Mouse (Mus musculus) CH12.LX (cell line): ENCODE measurements around the gene Kidins220. TPM values are rescaled to one million over a fixed set of nuclear protein-coding genes. Genes with fewer than 3 reads are reported as not detected.
A peak's percentile ranks its signal among the peaks of the same experiment; 100 is the strongest.

ENCODE experiments used
- DNase-seq: peaks from one replicate; pipeline ENCODE4 v3.0.0-alpha.2; 2013; ENCODE audit errors: extremely low read depth
- H3K27ac ChIP-seq: 2 replicates; pipeline ENCODE4 v1.5.1; 2012; ENCODE audit warnings: low read depth, mild to moderate bottlenecking, control low read depth, moderate library complexity; ENCODE audit not compliant: insufficient read depth
- H3K27me3 ChIP-seq: replicated peaks from 2 replicates; pipeline ENCODE3; 2012; ENCODE audit warnings: inconsistent platforms
- H3K36me3 ChIP-seq, 2 experiments: replicated peaks in 1 of 2; 2 replicates each; pipeline versions ENCODE3 to v1.6.1; 2012; ENCODE audit warnings: inconsistent platforms in 1 of 2, low read length in 1 of 2, mild to moderate bottlenecking in 1 of 2, mixed read lengths in 1 of 2, moderate library complexity in 1 of 2; ENCODE audit not compliant: control insufficient read depth in 1 of 2, insufficient read depth in 1 of 2
- H3K4me1 ChIP-seq, 2 experiments: 2 replicates each; pipeline ENCODE4 v1.6.1; 2012; ENCODE audit warnings: inconsistent platforms in 1 of 2, moderate library complexity in 1 of 2; ENCODE audit not compliant: insufficient read depth in 2 of 2, control insufficient read depth in 1 of 2
- H3K4me2 ChIP-seq: 2 replicates; pipeline ENCODE4 v1.6.1; 2012; ENCODE audit warnings: low read depth, mild to moderate bottlenecking, control low read depth; ENCODE audit not compliant: poor library complexity, insufficient read depth, severe bottlenecking
- H3K4me3 ChIP-seq, 3 experiments: fragments of 150-350 bp in 1 of 3; sonication (generic) in 1 of 3; replicated peaks in 1 of 3; 2 replicates each; pipeline versions ENCODE3 to v1.5.1; 2011 to 2012; ENCODE audit warnings: low read depth in 2 of 3, low read length in 2 of 3, mild to moderate bottlenecking in 2 of 3, moderate library complexity in 2 of 3, control low read depth in 1 of 3, improper control_type of control experiment in 1 of 3, inconsistent platforms in 1 of 3, mixed read lengths in 1 of 3; ENCODE audit not compliant: poor library complexity in 1 of 3
- H3K79me2 ChIP-seq: replicated peaks from 2 replicates; pipeline ENCODE4 v1.6.1; 2012; ENCODE audit warnings: mild to moderate bottlenecking, moderate library complexity; ENCODE audit not compliant: control insufficient read depth, poor library complexity, insufficient read depth, severe bottlenecking; ENCODE audit errors: extremely low read depth
- H3K9ac ChIP-seq: 2 replicates; pipeline ENCODE4 v1.6.1; 2012; ENCODE audit warnings: low read depth, mild to moderate bottlenecking, control low read depth, moderate library complexity; ENCODE audit not compliant: insufficient read depth
- H3K9me3 ChIP-seq: replicated peaks from 2 replicates; pipeline ENCODE3; 2012; ENCODE audit warnings: low read length, inconsistent platforms, mixed read lengths
- BHLHE40 ChIP-seq: IDR thresholded peaks from 2 replicates; pipeline ENCODE4 v1.6.1; 2011; ENCODE audit warnings: mild to moderate bottlenecking, low read depth, low read length, improper control_type of control experiment
- CHD2 ChIP-seq: IDR thresholded peaks from 2 replicates; pipeline ENCODE4 v1.6.1; 2011; ENCODE audit warnings: low read length, improper control_type of control experiment
- CTCF ChIP-seq, 2 experiments: IDR thresholded peaks in 1 of 2; conservative IDR thresholded peaks in 1 of 2; 2 replicates each; pipeline ENCODE4 v1.5.1; 2011 to 2012; ENCODE audit warnings: low read depth in 2 of 2, low read length in 2 of 2, improper control_type of control experiment in 1 of 2, inconsistent platforms in 1 of 2, mild to moderate bottlenecking in 1 of 2, moderate library complexity in 1 of 2
- E2F4 ChIP-seq: IDR thresholded peaks from 2 replicates; pipeline ENCODE4 v1.6.1; 2011; ENCODE audit warnings: low read depth, low read length, improper control_type of control experiment; ENCODE audit not compliant: insufficient replicate concordance
- EP300 ChIP-seq: IDR thresholded peaks from 2 replicates; pipeline ENCODE4 v1.6.1; 2011; ENCODE audit warnings: low read length, improper control_type of control experiment
- GABPA ChIP-seq: IDR thresholded peaks from 2 replicates; pipeline ENCODE4 v1.6.1; 2012; ENCODE audit warnings: low read depth, low read length, improper control_type of control experiment, inconsistent platforms; ENCODE audit not compliant: insufficient replicate concordance
- HCFC1 ChIP-seq: IDR thresholded peaks from 2 replicates; pipeline ENCODE4 v1.6.1; 2012; ENCODE audit warnings: low read depth, mild to moderate bottlenecking, inconsistent platforms, low read length, improper control_type of control experiment
- JUND ChIP-seq: conservative IDR thresholded peaks from 2 replicates; pipeline ENCODE4 v1.6.1; 2011; ENCODE audit warnings: low read depth, low read length, improper control_type of control experiment
- MXI1 ChIP-seq: IDR thresholded peaks from 2 replicates; pipeline ENCODE4 v1.6.1; 2011; ENCODE audit warnings: mild to moderate bottlenecking, low read depth, low read length, improper control_type of control experiment
- MYC ChIP-seq: IDR thresholded peaks from 2 replicates; pipeline ENCODE4 v1.6.1; 2011; ENCODE audit warnings: low read depth, mild to moderate bottlenecking, improper control_type of control experiment, low read length
- NELFE ChIP-seq: IDR thresholded peaks from 2 replicates; pipeline ENCODE4 v1.6.1; 2011; ENCODE audit warnings: low read depth, low read length, improper control_type of control experiment
- PAX5 ChIP-seq: IDR thresholded peaks from 2 replicates; pipeline ENCODE4 v1.6.1; 2012; ENCODE audit warnings: low read length, inconsistent platforms, mixed read lengths
- POLR2A ChIP-seq: IDR thresholded peaks from 2 replicates; pipeline ENCODE4 v1.6.1; 2011; ENCODE audit warnings: low read depth, mild to moderate bottlenecking, improper control_type of control experiment, low read length
- RAD21 ChIP-seq: IDR thresholded peaks from 2 replicates; pipeline ENCODE4 v1.6.1; 2011; ENCODE audit warnings: low read depth, mild to moderate bottlenecking, low read length, improper control_type of control experiment, moderate library complexity
- RCOR1 ChIP-seq: conservative IDR thresholded peaks from 2 replicates; pipeline ENCODE4 v1.6.1; 2012; ENCODE audit warnings: low read depth, mild to moderate bottlenecking, inconsistent platforms, low read length, improper control_type of control experiment
- SMC3 ChIP-seq: IDR thresholded peaks from 2 replicates; pipeline ENCODE4 v1.6.1; 2011; ENCODE audit warnings: low read depth, low read length, improper control_type of control experiment
- TBP ChIP-seq: conservative IDR thresholded peaks from 2 replicates; pipeline ENCODE4 v1.6.1; 2011; ENCODE audit warnings: low read depth, low read length, improper control_type of control experiment
- TCF12 ChIP-seq: IDR thresholded peaks from 2 replicates; pipeline ENCODE4 v1.6.1; 2014; ENCODE audit warnings: low read depth, mild to moderate bottlenecking, inconsistent platforms, low read length, improper control_type of control experiment
- USF1 ChIP-seq: IDR thresholded peaks from 2 replicates; pipeline ENCODE4 v1.6.1; 2014; ENCODE audit warnings: low read depth, mild to moderate bottlenecking, inconsistent platforms, low read length, improper control_type of control experiment
- USF2 ChIP-seq: conservative IDR thresholded peaks from 2 replicates; pipeline ENCODE4 v1.6.1; 2011; ENCODE audit warnings: low read depth, low read length, improper control_type of control experiment
- ZC3H11A ChIP-seq: IDR thresholded peaks from 2 replicates; pipeline ENCODE4 v1.6.1; 2012; ENCODE audit warnings: low read depth, mild to moderate bottlenecking, inconsistent platforms, low read length, improper control_type of control experiment
- dilution Hi-C: fragments of 300-500 bp; cut with MboI; formaldehyde crosslinking; loops from 2 replicates; pipeline ENCODE4 v1.14.3; 2020; ENCODE audit warnings: low sequenced_read_pairs; ENCODE audit not compliant: extremely low pct_unique_long_range_greater_than_20kb, extremely low pct_ligation_motif_present
- in situ Hi-C: fragments of 300-500 bp; cut with MboI; formaldehyde crosslinking; loops from 3 replicates; pipeline ENCODE4 v1.14.3; 2019; ENCODE audit warnings: low sequenced_read_pairs, low pct_ligation_motif_present, low pct_unique_long_range_greater_than_20kb, mixed read lengths
- polyA plus RNA-seq: library from polyadenylated mRNA; unstranded; fragments of >175 nt; gene quantifications from 2 replicates; pipeline ENCODE4 v1.2.1, GENCODE M21; 2012; ENCODE audit warnings: low read depth; ENCODE audit not compliant: insufficient read length
- total RNA-seq, 2 experiments: library from RNA; depleted of rRNA; stranded (reverse); fragments of 300-350 nt in 1 of 2; fragments of >200 nt in 1 of 2; gene quantifications; 2 replicates each; pipeline ENCODE4 v1.2.3; 2012 to 2014

Kidins220 gene
- total and polyA plus RNA-seq, 3 experiments: 32.4 to 47.8 (median 39.4) TPM

- H3K27me3 ChIP-seq: peaks cover 33% of the 10 kb centered on the region
- no peaks in the 10 kb centered on the region for H3K36me3 ChIP-seq
- H3K79me2 ChIP-seq: no peaks in the 10 kb centered on the region
- peak overlapping the region; percentile 52 for H3K9ac ChIP-seq
- dilution Hi-C loops (no loop called here), in situ Hi-C loops (no loop called here)
- no peak for TF ChIP-seq GABPA
- TF ChIP-seq TBP: no peak
- TF ChIP-seq JUND: no peak
- TF ChIP-seq RAD21: no peak; the same call in 1 of the 2 replicates
- no peak for TF ChIP-seq E2F4
- no peak for TF ChIP-seq USF1
- no peak for TF ChIP-seq EP300
- peak; percentile 52 for TF ChIP-seq MXI1
- no peak for TF ChIP-seq PAX5
- no peak; a peak in 1 of 4 replicates for TF ChIP-seq CTCF (conservative IDR thresholded peaks at IDR 0.05 in 1 of 2, IDR thresholded peaks at IDR 0.05 in 1 of 2; ENCODE audit: low read depth in 2 of 2, low read length in 2 of 2)
- TF ChIP-seq CHD2: no peak
- no peak for TF ChIP-seq POLR2A
- no peak for TF ChIP-seq HCFC1
- no peak for TF ChIP-seq BHLHE40
- no peak for TF ChIP-seq ZC3H11A
- no peak for TF ChIP-seq NELFE
- peak; percentile 15; the same call in 1 of the 2 replicates for TF ChIP-seq SMC3
- no peak for TF ChIP-seq USF2
- no peak overlapping the region for H3K27ac ChIP-seq
- peaks cover 6 to 23% of the 10 kb centered on the region in 2 experiments; a peak in 3 of 4 replicates for H3K4me1 ChIP-seq
- H3K4me2 ChIP-seq: peak overlapping the region; percentile 92
- H3K9me3 ChIP-seq: peaks cover 6% of the 10 kb centered on the region
- no peak for DNase-seq
- peak overlapping the region in 1 of 3 experiments; percentile 42 for H3K4me3 ChIP-seq
These were observed 125.9 kb downstream of the Kidins220 start for GRCm38 (mm10) chr12:25100411-25101217.

GRCm38 (mm10) chr12:25101389-25101788 lies 126.7 kb downstream of the Kidins220 start:
- H3K79me2 ChIP-seq: no peaks in the 10 kb centered on the region
- H3K9ac ChIP-seq: no peak overlapping the region
- no peak for DNase-seq
- dilution Hi-C loops (no loop called here), in situ Hi-C loops (no loop called here)
- H3K27ac ChIP-seq: no peak overlapping the region
- TF ChIP-seq RCOR1: no peak
- TF ChIP-seq MYC: no peak
- TF ChIP-seq BHLHE40: 0 out of 2 replicates have a peak, but pooled peaks have one; percentile 2
- TF ChIP-seq TCF12: no peak
- H3K27me3 ChIP-seq: peaks cover 33% of the 10 kb centered on the region
- H3K9me3 ChIP-seq: peaks cover 6% of the 10 kb centered on the region
- no peak overlapping the region for H3K4me2 ChIP-seq
- no peaks in the 10 kb centered on the region for H3K36me3 ChIP-seq
- no peak overlapping the region for H3K4me3 ChIP-seq
- H3K4me1 ChIP-seq: peaks cover 6 to 23% of the 10 kb centered on the region in 2 experiments; a peak in 3 of 4 replicates
